Mouse (Mus musculus) hindbrain, embryonic 16.5 days (tissue): ENCODE measurements around the gene Ucp2. TPM values are rescaled to one million over a fixed set of nuclear protein-coding genes. Genes with fewer than 3 reads are reported as not detected.

ENCODE experiments used
- ATAC-seq: fragments of 200-750 bp; cut with Nextera tagmentation; 2 replicates; pipeline ENCODE4 v1.8.0; 2017; ENCODE audit warnings: moderate TSS enrichment, moderate library complexity
- H3K27ac ChIP-seq: fragments of 300-500 bp; sonication (generic); 2 replicates; pipeline ENCODE4 v1.5.1; 2014; ENCODE audit warnings: low read depth, mild to moderate bottlenecking, control low read depth, low read length, moderate library complexity
- H3K27me3 ChIP-seq: fragments of 300-500 bp; sonication (generic); replicated peaks from 2 replicates; pipeline ENCODE4 v1.6.1; 2014; ENCODE audit warnings: low read length; ENCODE audit not compliant: control insufficient read depth, insufficient read depth
- H3K36me3 ChIP-seq: fragments of 300-500 bp; sonication (generic); 2 replicates; pipeline ENCODE4 v1.6.1; 2014; ENCODE audit warnings: mild to moderate bottlenecking, low read length, moderate library complexity, mixed read lengths; ENCODE audit not compliant: control insufficient read depth, insufficient read depth
- H3K4me1 ChIP-seq: fragments of 300-500 bp; sonication (generic); 2 replicates; pipeline ENCODE4 v1.6.1; 2014; ENCODE audit warnings: low read depth, low read length; ENCODE audit not compliant: control insufficient read depth, insufficient read depth
- H3K4me2 ChIP-seq: fragments of 300-500 bp; sonication (generic); 2 replicates; pipeline ENCODE4 v1.6.1; 2014; ENCODE audit warnings: mild to moderate bottlenecking, low read length, control low read depth, moderate library complexity
- H3K4me3 ChIP-seq: fragments of 300-500 bp; sonication (generic); 2 replicates; pipeline ENCODE4 v1.5.1; 2014; ENCODE audit warnings: mild to moderate bottlenecking, low read length, control low read depth, moderate library complexity
- H3K9ac ChIP-seq: fragments of 300-500 bp; sonication (generic); 2 replicates; pipeline ENCODE4 v1.6.1; 2014; ENCODE audit warnings: low read depth, mild to moderate bottlenecking, control low read depth, low read length, moderate library complexity
- H3K9me3 ChIP-seq: fragments of 300-500 bp; sonication (generic); 2 replicates; pipeline ENCODE4 v1.6.1; 2014; ENCODE audit warnings: mild to moderate bottlenecking, low read length, moderate library complexity; ENCODE audit not compliant: control insufficient read depth
- WGBS: fragments of 180-500 bp; shearing (Covaris S2); extraction: QIAGEN DNeasy Blood & Tissue Kit; methylation state at CpG from one replicate; pipeline ENCODE4 v1.1.7; 2014; 5-methylcytosine and 5-hydroxymethylcytosine counted together
- polyA plus RNA-seq: library from polyadenylated mRNA; unstranded; fragments of >200 nt; fragmentation: Nextera tagmentation; extraction: Ambion mirVana; gene quantifications from 2 replicates; pipeline ENCODE4 v1.2.1, GENCODE M21; 2015

Gene Ucp2
- polyA plus RNA-seq, 1 experiment from 2014 or later, result 88.9 TPM

- WGBS, result 49% methylated on average over 5 of the region's 5 CpGs
- Histone ChIP-seq H3K27me3 (no peaks in the 10 kb centered on the region), H3K4me1 (peaks cover 10% of the 10 kb centered on the region), H3K4me2 (no peak overlapping the region), H3K27ac (no peak overlapping the region), H3K9ac (no peak overlapping the region), H3K4me3 (no peak overlapping the region), H3K9me3 (no peaks in the 10 kb centered on the region), H3K36me3 (no peaks in the 10 kb centered on the region; the same call in 1 of the 2 replicates)
- ATAC-seq, result 0 out of 2 replicates have a peak, but pooled peaks have one; percentile 18
Measured at GRCm38 (mm10) chr7:100550338-100551007, 57.3 kb downstream of the Ucp2 start.

Other genes starting within 250 kb of the Ucp2 start
- 5.5 and 10.4 TPM in 2 replicates for gene P4ha3, start 207.8 kb upstream of the Ucp2 start, polyA plus RNA-seq
- 13.2 and 16.9 TPM in 2 replicates for gene C2cd3, start 121.1 kb upstream of the Ucp2 start, polyA plus RNA-seq
- gene Ppme1, start 121.0 kb upstream of the Ucp2 start, polyA plus RNA-seq, result 157 and 168 TPM in 2 replicates
- gene Ucp3, start 20.3 kb upstream of the Ucp2 start, polyA plus RNA-seq, result 0.06 and 0.15 TPM in 2 replicates
- 6.8 and 8.6 TPM in 2 replicates for gene Dnajb13, start 21.6 kb downstream of the Ucp2 start, polyA plus RNA-seq
- gene Coa4, start 43.7 kb downstream of the Ucp2 start, polyA plus RNA-seq, result 14.1 and 17.3 TPM in 2 replicates
- 276 and 294 TPM in 2 replicates for gene Rab6a, start 114.1 kb downstream of the Ucp2 start, polyA plus RNA-seq
- gene Mrpl48, start 115.0 kb downstream of the Ucp2 start, polyA plus RNA-seq, result 85.2 and 90.5 TPM in 2 replicates
- gene Plekhb1, start 169.1 kb downstream of the Ucp2 start, polyA plus RNA-seq, result 24.8 and 28.9 TPM in 2 replicates
- 102 and 103 TPM in 2 replicates for gene Fam168a, start 213.3 kb downstream of the Ucp2 start, polyA plus RNA-seq